Mouse (Mus musculus) liver, postnatal 0 days (tissue): ENCODE results near the gene Esrrg. TPM values are rescaled to one million over a fixed set of nuclear protein-coding genes. Genes with fewer than 3 reads are reported as not detected.

Source experiments
- ATAC-seq: fragments of 200-750 bp; cut with Nextera tagmentation; 2 replicates; pipeline ENCODE4 v1.8.0; 2017; ENCODE audit warnings: mild to moderate bottlenecking, moderate library complexity
- DNase-seq: peaks from one replicate; pipeline ENCODE4 v3.0.0-alpha.2; 2016
- H3K27ac ChIP-seq: fragments of 300-500 bp; sonication (generic); 2 replicates; pipeline ENCODE4 v1.5.1; 2014; ENCODE audit warnings: antibody characterized with exemption, moderate library complexity, mild to moderate bottlenecking, low read depth
- H3K27me3 ChIP-seq: fragments of 300-500 bp; sonication (generic); 2 replicates; pipeline ENCODE4 v1.6.1; 2014; ENCODE audit warnings: low read length, control low read depth, mixed read lengths; ENCODE audit not compliant: insufficient read depth
- H3K36me3 ChIP-seq: fragments of 300-500 bp; sonication (generic); replicated peaks from 2 replicates; pipeline ENCODE4 v1.6.1; 2014; ENCODE audit warnings: mild to moderate bottlenecking, control low read depth, low read length, moderate library complexity, mixed read lengths; ENCODE audit not compliant: insufficient read depth
- H3K4me1 ChIP-seq: fragments of 300-500 bp; sonication (generic); 2 replicates; pipeline ENCODE4 v1.6.1; 2014; ENCODE audit warnings: antibody characterized with exemption, mild to moderate bottlenecking, control low read depth; ENCODE audit not compliant: insufficient read depth
- H3K4me2 ChIP-seq: fragments of 300-500 bp; sonication (generic); 2 replicates; pipeline ENCODE4 v1.6.1; 2014; ENCODE audit warnings: low read depth, mild to moderate bottlenecking, low read length, moderate library complexity, mixed read lengths
- H3K4me3 ChIP-seq: fragments of 300-500 bp; sonication (generic); 2 replicates; pipeline ENCODE4 v1.5.1; 2014; ENCODE audit warnings: low read depth, low read length
- H3K9ac ChIP-seq: fragments of 300-500 bp; sonication (generic); replicated peaks from 2 replicates; pipeline ENCODE4 v1.6.1; 2014; ENCODE audit warnings: mild to moderate bottlenecking, moderate library complexity
- H3K9me3 ChIP-seq: fragments of 300-500 bp; sonication (generic); 2 replicates; pipeline ENCODE4 v1.6.1; 2016; ENCODE audit warnings: mild to moderate bottlenecking, control low read depth, low read length, mixed read lengths
- CTCF ChIP-seq: sonication (generic); IDR thresholded peaks from 2 replicates; pipeline ENCODE4 v1.5.1; 2016; ENCODE audit warnings: antibody characterized with exemption, low read depth
- EP300 ChIP-seq: IDR thresholded peaks from 2 replicates; pipeline ENCODE4 v1.6.1; 2016; ENCODE audit warnings: antibody characterized with exemption, low read depth, mild to moderate bottlenecking
- WGBS: fragments of 180-500 bp; shearing (Covaris S2); extraction: QIAGEN DNeasy Blood & Tissue Kit; methylation state at CpG from one replicate; pipeline ENCODE4 v1.1.7; 2014; ENCODE audit not compliant: insufficient replicate concordance; 5-methylcytosine and 5-hydroxymethylcytosine counted together
- polyA plus RNA-seq: library from polyadenylated mRNA; unstranded; fragments of >200 nt; fragmentation: Nextera tagmentation; extraction: Ambion mirVana; gene quantifications from 2 replicates; pipeline ENCODE4 v1.2.1, GENCODE M21; 2015

Gene Esrrg
- polyA plus RNA-seq, 1 experiment from 2014 or later: 0.11 TPM

GRCm38 (mm10) chr1:187767355-187767754 is 158.8 kb downstream of the Esrrg start:
- Histone ChIP-seq H3K36me3 (no peaks in the 10 kb centered on the region), H3K9me3 (no peaks in the 10 kb centered on the region), H3K27me3 (no peaks in the 10 kb centered on the region), H3K4me2 (no peak overlapping the region), H3K27ac (no peak overlapping the region), H3K9ac (no peak overlapping the region), H3K4me3 (no peak overlapping the region), H3K4me1 (0 out of 2 replicates have a peak, but pooled peaks cover 3% of the 10 kb centered on the region)
- no peak for TF ChIP-seq CTCF
- TF ChIP-seq EP300: no peak
- 64% methylated on average over 2 of the region's 2 CpGs for WGBS
- DNase-seq: no peak
- no peak for ATAC-seq

DNA sequence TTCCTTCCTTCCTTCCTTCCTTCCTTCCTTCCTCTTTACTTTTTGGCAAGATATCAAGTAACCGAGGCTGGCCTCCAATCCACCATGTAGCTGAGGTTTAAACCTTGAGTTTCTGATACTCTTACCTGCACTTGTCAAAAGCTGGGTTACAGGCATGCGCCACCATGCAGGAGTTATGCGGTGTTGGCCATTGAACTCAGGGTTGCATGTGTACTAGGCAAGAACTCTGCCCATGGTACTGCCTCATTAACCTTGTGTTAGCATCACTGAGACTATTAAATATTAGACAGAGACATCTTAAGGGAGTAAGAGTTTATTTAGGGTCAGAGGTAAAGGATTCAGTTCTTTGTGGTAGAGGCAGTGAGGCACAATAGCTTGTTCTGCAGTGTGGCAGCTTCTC is 161.6 kb downstream of the Esrrg start:
- H3K27ac ChIP-seq: no peak overlapping the region
- ATAC-seq (no peak), DNase-seq (no peak)
- 0 out of 2 replicates have a peak, but pooled peaks cover 3% of the 10 kb centered on the region for H3K4me1 ChIP-seq
- no peaks in the 10 kb centered on the region for H3K27me3 ChIP-seq
- H3K9me3 ChIP-seq: no peaks in the 10 kb centered on the region
- no peak overlapping the region for H3K4me3 ChIP-seq
- H3K4me2 ChIP-seq: no peak overlapping the region
- WGBS: 78% methylated on average over 3 of the region's 3 CpGs
- TF ChIP-seq EP300 (no peak), CTCF (no peak)
- H3K36me3 ChIP-seq: no peaks in the 10 kb centered on the region
- H3K9ac ChIP-seq: no peak overlapping the region

DNA sequence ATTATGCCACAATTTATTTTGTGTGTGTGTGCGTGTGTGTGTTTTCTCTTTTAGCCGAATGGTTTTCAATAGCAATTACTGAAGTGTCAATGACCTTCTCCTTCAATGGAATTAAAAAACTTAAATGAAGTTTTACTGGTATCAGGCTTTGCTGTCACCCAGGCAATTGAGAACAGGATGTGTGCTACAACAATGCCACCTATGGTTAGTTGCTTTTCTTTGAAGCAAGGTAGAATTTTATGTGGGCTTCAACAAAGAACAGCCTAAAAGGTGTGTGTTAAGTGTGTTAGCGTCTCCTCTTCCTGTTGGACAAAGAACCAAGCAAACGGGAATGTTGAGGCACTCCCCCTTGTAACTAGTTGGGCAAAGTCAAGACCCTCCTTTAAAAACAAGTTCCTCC is 162.5 kb downstream of the Esrrg start:
- no peaks in the 10 kb centered on the region for H3K36me3 ChIP-seq
- no peaks in the 10 kb centered on the region for H3K9me3 ChIP-seq
- 75% methylated on average over 4 of the region's 4 CpGs for WGBS
- 0 out of 2 replicates have a peak, but pooled peaks cover 3% of the 10 kb centered on the region for H3K4me1 ChIP-seq
- no peak for ATAC-seq
- H3K27ac ChIP-seq: no peak overlapping the region
- H3K27me3 ChIP-seq: no peaks in the 10 kb centered on the region
- DNase-seq: no peak
- no peak overlapping the region for H3K4me3 ChIP-seq
- TF ChIP-seq EP300 (no peak), CTCF (peak; percentile 38)
- no peak overlapping the region for H3K9ac ChIP-seq
- H3K4me2 ChIP-seq: no peak overlapping the region

- Histone ChIP-seq H3K4me2 (no peak overlapping the region), H3K27me3 (no peaks in the 10 kb centered on the region), H3K27ac (no peak overlapping the region), H3K9ac (no peak overlapping the region), H3K9me3 (no peaks in the 10 kb centered on the region), H3K4me3 (no peak overlapping the region), H3K36me3 (no peaks in the 10 kb centered on the region), H3K4me1 (no peaks in the 10 kb centered on the region)
- no peak for DNase-seq
- 74% methylated on average over 10 of the region's 10 CpGs for WGBS
- TF ChIP-seq EP300 (no peak), CTCF (no peak)
- ATAC-seq: no peak
Measured at GRCm38 (mm10) chr1:187779589-187780178, 171.1 kb downstream of the Esrrg start.

- no peaks in the 10 kb centered on the region for H3K9me3 ChIP-seq
- no peaks in the 10 kb centered on the region for H3K27me3 ChIP-seq
- TF ChIP-seq CTCF: no peak
- no peak for TF ChIP-seq EP300
- no peak overlapping the region for H3K27ac ChIP-seq
- DNase-seq: no peak
- no peaks in the 10 kb centered on the region for H3K4me1 ChIP-seq
- H3K9ac ChIP-seq: no peak overlapping the region
- H3K4me3 ChIP-seq: no peak overlapping the region
- WGBS: 76% methylated on average over 4 of the region's 4 CpGs
- H3K4me2 ChIP-seq: no peak overlapping the region
- no peaks in the 10 kb centered on the region for H3K36me3 ChIP-seq
- ATAC-seq: no peak
Measured at GRCm38 (mm10) chr1:187785226-187785625, 176.6 kb downstream of the Esrrg start.

GRCm38 (mm10) chr1:187787055-187788016 is 178.7 kb downstream of the Esrrg start:
- H3K9ac ChIP-seq: no peak overlapping the region

More at GRCm38 (mm10) chr1:187787055-187788016, 178.7 kb downstream of the Esrrg start:
- TF ChIP-seq EP300 (no peak), CTCF (no peak)
- Histone ChIP-seq H3K36me3 (no peaks in the 10 kb centered on the region), H3K4me1 (no peaks in the 10 kb centered on the region), H3K9me3 (no peaks in the 10 kb centered on the region), H3K4me2 (no peak overlapping the region), H3K4me3 (no peak overlapping the region), H3K27ac (no peak overlapping the region), H3K27me3 (no peaks in the 10 kb centered on the region)
- WGBS: 54% methylated on average over 7 of the region's 7 CpGs
- DNase-seq (no peak), ATAC-seq (no peak)
